Comparison of ENCODE assay signal across 7 mouse cellular contexts in genomic region chr2:14602788-14603187, GRCm38 (mm10). TPM values are rescaled to one million over a fixed set of nuclear protein-coding genes. Genes with fewer than 3 reads are reported as not detected.
DNase-seq lines count a peak whose midpoint lies in the region; ATAC-seq and TF ChIP-seq lines count a peak whose summit lies in the region.

Cacnb2 (plus strand) TSS chr2:14603088.

- TF ChIP-seq POLR2A in thymus, adult 2 months (IDR thresholded peaks at IDR 0.05; ENCODE audit: control insufficient read depth, extremely low read depth, insufficient read depth, low read length, poor library complexity), result no peak

- no peak for DNase-seq in thymus, adult 2 months
- DNase-seq in thymus, postnatal 25 days, result no peak
- no peak for DNase-seq in layer of hippocampus, postnatal 10 days (ENCODE audit: low spot score in 2 of 2)
- DNase-seq in midbrain, postnatal 0 days (ENCODE audit: low spot score), result no peak
- no peak for DNase-seq in MN1 (ENCODE audit: low spot score)
- DNase-seq in right cerebral cortex, adult 18-20 months, result no peak

- no peak for ATAC-seq in forebrain, embryonic 15.5 days (replicated peaks)
- no peak for ATAC-seq in midbrain, postnatal 0 days (ENCODE audit: low FRiP score)

- no peaks in the 10 kb centered on the region for H3K36me3 ChIP-seq in thymus, adult 2 months (ENCODE audit: control insufficient read depth, insufficient read depth, low read length)
- H3K36me3 ChIP-seq in forebrain, embryonic 15.5 days, result no peaks in the 10 kb centered on the region
- no peaks in the 10 kb centered on the region for H3K36me3 ChIP-seq in midbrain, postnatal 0 days (ENCODE audit: insufficient read depth, low read length)

- 51% methylated on average over 3 of the region's 3 CpGs for WGBS in thymus, adult 2 months
- 51% methylated on average over 3 of the region's 3 CpGs for WGBS in forebrain, embryonic 15.5 days
- 69% methylated on average over 3 of the region's 3 CpGs for WGBS in midbrain, postnatal 0 days

- peak within 1 kb of the TSS; percentile 97 for H3K4me2 ChIP-seq in forebrain, embryonic 15.5 days (replicated peaks)
- peak within 1 kb of the TSS; percentile 98 for H3K4me2 ChIP-seq in midbrain, postnatal 0 days (ENCODE audit: low read depth, low read length, poor library complexity, severe bottlenecking)

- H3K9ac ChIP-seq in forebrain, embryonic 15.5 days (replicated peaks), result peak within 1 kb of the TSS; percentile 57
- H3K9ac ChIP-seq in midbrain, postnatal 0 days (replicated peaks; ENCODE audit: low read length, poor library complexity, severe bottlenecking), result no peak within 1 kb of the TSS

- peaks cover 9% of the 10 kb centered on the region; the same call in 1 of the 2 replicates for H3K4me1 ChIP-seq in thymus, adult 2 months (replicated peaks; ENCODE audit: control insufficient read depth, insufficient read depth, low read length)
- H3K4me1 ChIP-seq in forebrain, embryonic 15.5 days, result peaks cover 15% of the 10 kb centered on the region
- H3K4me1 ChIP-seq in midbrain, postnatal 0 days (ENCODE audit: insufficient read depth, low read length), result no peaks in the 10 kb centered on the region

- no peaks in the 10 kb centered on the region for H3K9me3 ChIP-seq in forebrain, embryonic 15.5 days
- no peaks in the 10 kb centered on the region for H3K9me3 ChIP-seq in midbrain, postnatal 0 days (ENCODE audit: low read length)

- TF ChIP-seq CTCF in thymus, adult 2 months (IDR thresholded peaks at IDR 0.05; ENCODE audit: borderline replicate concordance, control insufficient read depth, extremely low read depth, insufficient read depth, low read length, poor library complexity), result no peak
- TF ChIP-seq CTCF in midbrain, postnatal 0 days (IDR thresholded peaks at IDR 0.05), result no peak

- H3K27ac ChIP-seq in thymus, adult 2 months (ENCODE audit: control insufficient read depth, insufficient read depth, low read length), result no peak within 1 kb of the TSS
- H3K27ac ChIP-seq in forebrain, embryonic 15.5 days (replicated peaks), result peak within 1 kb of the TSS; percentile 66; the same call in 1 of the 2 replicates
- no peak within 1 kb of the TSS for H3K27ac ChIP-seq in midbrain, postnatal 0 days (ENCODE audit: low read depth, low read length)

- peaks cover 7% of the 10 kb centered on the region for H3K27me3 ChIP-seq in thymus, adult 2 months (ENCODE audit: control insufficient read depth, insufficient read depth, low read length)
- H3K27me3 ChIP-seq in forebrain, embryonic 15.5 days, result no peaks in the 10 kb centered on the region
- H3K27me3 ChIP-seq in midbrain, postnatal 0 days (ENCODE audit: insufficient read depth, low read length), result no peaks in the 10 kb centered on the region

- H3K4me3 ChIP-seq in thymus, adult 2 months (ENCODE audit: control insufficient read depth, insufficient read depth, low read length), result peak within 1 kb of the TSS; percentile 32
- peak within 1 kb of the TSS; percentile 51 for H3K4me3 ChIP-seq in forebrain, embryonic 15.5 days
- H3K4me3 ChIP-seq in midbrain, postnatal 0 days (ENCODE audit: low read depth, low read length), result peak within 1 kb of the TSS; percentile 72

RNA-seq across cellular contexts. Expression of gene Cacnb2, which starts in this region (rescaled TPM):
- 0.41 and 1.6 TPM in 2 replicates for polyA plus RNA-seq in thymus, adult 2 months (2012; rRNA removed)
- 3.3 and 3.4 TPM in 2 replicates for polyA plus RNA-seq in forebrain, embryonic 15.5 days (2015; fragmentation: Nextera tagmentation; extraction: Ambion mirVana)
- 10 to 100 TPM; 54.6 to 59.3 TPM for total RNA-seq in layer of hippocampus, postnatal 10 days (2021)
- 28.7 and 37.5 TPM in 2 replicates for total RNA-seq in midbrain, postnatal 0 days (2014; rRNA removed)
- 8.1 and 10.9 TPM in 2 replicates for polyA plus RNA-seq in midbrain, postnatal 0 days (2015; fragmentation: Nextera tagmentation; extraction: Ambion mirVana)
